8 mouse cellular contexts compared by ENCODE assay signal in the genomic region with DNA sequence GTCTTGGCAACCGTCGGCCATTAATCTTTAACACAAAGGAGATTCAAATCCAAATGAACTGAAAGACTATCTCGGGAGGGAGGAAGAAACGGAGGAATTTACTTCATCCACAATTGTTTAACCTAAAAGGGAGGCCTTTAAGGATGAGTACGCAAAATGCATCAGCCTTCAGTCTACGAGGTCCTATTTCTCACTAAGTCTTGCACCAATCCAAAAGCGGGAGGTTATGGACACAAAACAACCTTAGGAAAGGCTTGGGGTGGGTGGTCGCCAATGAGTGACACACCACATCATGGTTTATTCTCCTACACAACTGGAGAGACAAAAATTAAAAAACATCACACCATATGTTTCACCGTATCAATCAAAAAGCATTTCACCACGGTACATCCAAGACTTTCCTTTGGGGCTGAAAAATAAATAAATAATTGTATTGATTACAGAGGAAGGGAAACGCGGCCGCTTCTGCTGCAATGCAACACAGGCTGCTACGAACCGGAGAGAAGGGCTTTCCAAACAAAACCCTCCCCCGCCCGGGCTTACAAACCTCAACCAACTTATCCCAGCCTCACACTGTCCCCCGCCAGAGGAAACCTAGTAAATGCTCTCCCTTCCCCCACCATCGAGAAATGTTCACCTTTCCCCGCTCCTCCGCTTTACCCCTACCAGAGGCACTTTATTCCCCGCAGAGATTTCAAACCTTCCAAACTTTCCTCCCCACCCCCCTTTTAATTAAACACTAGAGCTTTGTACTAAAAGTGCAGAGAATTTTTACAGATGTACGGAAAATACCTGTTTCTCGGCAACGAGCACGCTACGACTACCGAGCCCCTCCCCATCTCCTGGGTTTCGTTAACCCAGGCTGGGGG. TPM values are rescaled to one million over a fixed set of nuclear protein-coding genes. Genes with fewer than 3 reads are reported as not detected.
DNase-seq lines count a peak whose midpoint lies in the region; ATAC-seq and TF ChIP-seq lines count a peak whose summit lies in the region.

No protein-coding gene starts in this region.

- peak; percentile 26 for DNase-seq in urinary bladder, postnatal 25 days (ENCODE audit: low spot score)
- no peak for DNase-seq in urinary bladder, postnatal 4 days (ENCODE audit: low spot score in 2 of 2)
- peak; percentile 80 for DNase-seq in kidney, postnatal 0 days (ENCODE audit: low spot score)
- DNase-seq in retina, embryonic 14.5 days (ENCODE audit: low spot score) = peak; percentile 73

- no peaks in the 10 kb centered on the region for H3K9me3 ChIP-seq in heart, embryonic 13.5 days
- no peaks in the 10 kb centered on the region for H3K9me3 ChIP-seq in kidney, postnatal 0 days (replicated peaks; ENCODE audit: low read length)
- no peaks in the 10 kb centered on the region for H3K9me3 ChIP-seq in liver, embryonic 16.5 days (replicated peaks; ENCODE audit: control insufficient read depth, low read length)

- ATAC-seq in heart, embryonic 13.5 days (ENCODE audit: extremely low read depth, insufficient number of reproducible peaks, low FRiP score, low TSS enrichment) = no peak
- ATAC-seq in kidney, postnatal 0 days (replicated peaks; ENCODE audit: low FRiP score, low read depth) = no peak; the same call in 1 of the 2 replicates
- no peak for ATAC-seq in liver, embryonic 16.5 days (ENCODE audit: low read depth)
- ATAC-seq in megakaryocyte-erythroid progenitor cell, adult 5-6 weeks (replicated peaks; ENCODE audit: low FRiP score, low TSS enrichment, poor library complexity, severe bottlenecking) = no peak

- H3K9ac ChIP-seq in heart, embryonic 13.5 days = peak overlapping the region; percentile 99
- peak overlapping the region; percentile 86 for H3K9ac ChIP-seq in kidney, postnatal 0 days (ENCODE audit: low read depth, low read length)
- peak overlapping the region; percentile 34; the same call in 1 of the 2 replicates for H3K9ac ChIP-seq in liver, embryonic 16.5 days (ENCODE audit: low read depth, low read length)

- H3K36me3 ChIP-seq in heart, embryonic 13.5 days = peaks cover 8% of the 10 kb centered on the region; the same call in 1 of the 2 replicates
- H3K36me3 ChIP-seq in kidney, postnatal 0 days (ENCODE audit: insufficient read depth, low read length) = no peaks in the 10 kb centered on the region
- H3K36me3 ChIP-seq in liver, embryonic 16.5 days (ENCODE audit: control insufficient read depth, insufficient read depth) = no peaks in the 10 kb centered on the region

- TF ChIP-seq CTCF in cortical plate, adult 2 months (IDR thresholded peaks at IDR 0.05; ENCODE audit: extremely low read depth, insufficient read depth, low read length) = no peak
- TF ChIP-seq CTCF in kidney, postnatal 0 days (IDR thresholded peaks at IDR 0.05; ENCODE audit: low read depth) = no peak

- TF ChIP-seq POLR2A in cortical plate, adult 2 months (IDR thresholded peaks at IDR 0.05; ENCODE audit: extremely low read depth, insufficient read depth, low read length) = no peak

- no peaks in the 10 kb centered on the region for H3K27me3 ChIP-seq in heart, embryonic 13.5 days (replicated peaks)
- H3K27me3 ChIP-seq in kidney, postnatal 0 days (ENCODE audit: insufficient read depth, low read length) = no peaks in the 10 kb centered on the region
- H3K27me3 ChIP-seq in liver, embryonic 16.5 days (ENCODE audit: control insufficient read depth, insufficient read depth, low read depth, low read length) = peaks cover 46% of the 10 kb centered on the region

- peak overlapping the region; percentile 100 for H3K4me3 ChIP-seq in cortical plate, adult 2 months (ENCODE audit: insufficient read depth, low read length)
- H3K4me3 ChIP-seq in heart, embryonic 13.5 days = peak overlapping the region; percentile 92
- peak overlapping the region; percentile 74 for H3K4me3 ChIP-seq in kidney, postnatal 0 days (replicated peaks; ENCODE audit: low read depth, low read length)
- H3K4me3 ChIP-seq in liver, embryonic 16.5 days (ENCODE audit: low read depth, low read length) = peak overlapping the region; percentile 64

- peak overlapping the region; percentile 73 for H3K4me2 ChIP-seq in heart, embryonic 13.5 days
- peak overlapping the region; percentile 91 for H3K4me2 ChIP-seq in kidney, postnatal 0 days (ENCODE audit: low read length)
- peak overlapping the region; percentile 76 for H3K4me2 ChIP-seq in liver, embryonic 16.5 days (ENCODE audit: low read depth, low read length)

- under 1% methylated on average over 29 of the region's 29 CpGs for whole genome bisulfite sequencing in heart, embryonic 13.5 days
- WGBS in kidney, postnatal 0 days = 2% methylated on average over 29 of the region's 29 CpGs
- 3% methylated on average over 29 of the region's 29 CpGs for WGBS in liver, embryonic 16.5 days (ENCODE audit: insufficient replicate concordance)

- H3K4me1 ChIP-seq in cortical plate, adult 2 months (ENCODE audit: control insufficient read depth, insufficient read depth, low read length) = peaks cover 1% of the 10 kb centered on the region; the same call in 1 of the 2 replicates
- peaks cover 48% of the 10 kb centered on the region for H3K4me1 ChIP-seq in heart, embryonic 13.5 days
- no peaks in the 10 kb centered on the region for H3K4me1 ChIP-seq in kidney, postnatal 0 days (replicated peaks; ENCODE audit: insufficient read depth, low read length)
- no peaks in the 10 kb centered on the region for H3K4me1 ChIP-seq in liver, embryonic 16.5 days (ENCODE audit: control insufficient read depth, low read depth, low read length)

- no peak overlapping the region; the same call in 1 of the 2 replicates for H3K27ac ChIP-seq in cortical plate, adult 2 months (ENCODE audit: insufficient read depth, low read length)
- H3K27ac ChIP-seq in heart, embryonic 13.5 days (replicated peaks) = peak overlapping the region; percentile 95
- H3K27ac ChIP-seq in kidney, postnatal 0 days = peak overlapping the region; percentile 85
- no peak overlapping the region for H3K27ac ChIP-seq in liver, embryonic 16.5 days (ENCODE audit: low read length)

RNA-seq across cellular contexts. Expression of a gene that starts 1.2 kb away (rescaled TPM):
- polyA plus RNA-seq in cortical plate, adult 2 months (2012; rRNA removed) = 52.6 and 59.6 TPM in 2 replicates
- 14.7 and 14.8 TPM in 2 replicates for polyA plus RNA-seq in heart, embryonic 13.5 days (2015; fragmentation: Nextera tagmentation; extraction: Ambion mirVana)
- 9.6 and 9.9 TPM in 2 replicates for polyA plus RNA-seq in kidney, postnatal 0 days (2015; fragmentation: Nextera tagmentation; extraction: Ambion mirVana)
- polyA plus RNA-seq in liver, embryonic 16.5 days (2015; fragmentation: Nextera tagmentation; extraction: Ambion mirVana) = 0.46 and 0.48 TPM in 2 replicates
- total RNA-seq in megakaryocyte-erythroid progenitor cell, adult 5-6 weeks (2014; fragmentation: Nextera tagmentation) = 0.57 and 0.72 TPM in 2 replicates
- 0.11 and 4.9 TPM in 2 replicates for total RNA-seq in megakaryocyte-erythroid progenitor cell, adult 5-6 weeks (2017)

Comparison
In these comparisons a context has a peak if more than half of its experiments do, and no peak if none do; other contexts are left out.
1. DNase-seq: peak in urinary bladder, postnatal 25 days (single experiment), kidney, postnatal 0 days (single experiment) and retina, embryonic 14.5 days (single experiment); none in urinary bladder, postnatal 4 days (0 of 2).
2. H3K27ac ChIP-seq: peak in heart, embryonic 13.5 days (single experiment) and kidney, postnatal 0 days (single experiment); none in cortical plate, adult 2 months (single experiment) and liver, embryonic 16.5 days (single experiment).
3. H3K9ac ChIP-seq: peak in every context shown above with its lines; median percentile 99 in heart, embryonic 13.5 days; 86 in kidney, postnatal 0 days; 34 in liver, embryonic 16.5 days.
4. Peak in every context shown above with its lines, with median percentiles within 50 percentile points of each other: H3K4me3 ChIP-seq and H3K4me2 ChIP-seq.